Mouse (Mus musculus) liver, adult (tissue): ENCODE data around the gene Rprml.

Experiments
- GATA4 ChIP-seq: IDR thresholded peaks from 2 replicates; pipeline ENCODE4 v1.6.1; 2014; ENCODE audit warnings: mild to moderate bottlenecking, low read length; ENCODE audit not compliant: insufficient replicate concordance

The Rprml gene

GRCm38 (mm10) chr11:103688271-103688979 is 39.1 kb downstream of the Rprml start:
- TF ChIP-seq GATA4 = peak; percentile 95

- no peak for TF ChIP-seq GATA4
These were observed 39.6 kb downstream of the Rprml start for GRCm38 (mm10) chr11:103688980-103689378.

GRCm38 (mm10) chr11:103691036-103691435 is 41.7 kb downstream of the Rprml start:
- no peak for TF ChIP-seq GATA4

- TF ChIP-seq GATA4 = no peak
These were observed 43.9 kb downstream of the Rprml start for GRCm38 (mm10) chr11:103693241-103693640.

- no peak for TF ChIP-seq GATA4
These were observed 47.6 kb downstream of the Rprml start for GRCm38 (mm10) chr11:103696851-103697564.

- TF ChIP-seq GATA4 = peak; percentile 34; the same call in 1 of the 2 replicates
These were observed 48.3 kb downstream of the Rprml start, which contains the start of gene Gosr2 for GRCm38 (mm10) chr11:103697565-103698176. Gene Gosr2 (minus strand): TSS chr11:103697898.

- peak; percentile 21; the same call in 1 of the 2 replicates for TF ChIP-seq GATA4
These were observed 48.9 kb downstream of the Rprml start for GRCm38 (mm10) chr11:103698226-103698625.
